Mouse (Mus musculus): ENCODE measurements around the gene Ssr2.

Ssr2 gene

DNA sequence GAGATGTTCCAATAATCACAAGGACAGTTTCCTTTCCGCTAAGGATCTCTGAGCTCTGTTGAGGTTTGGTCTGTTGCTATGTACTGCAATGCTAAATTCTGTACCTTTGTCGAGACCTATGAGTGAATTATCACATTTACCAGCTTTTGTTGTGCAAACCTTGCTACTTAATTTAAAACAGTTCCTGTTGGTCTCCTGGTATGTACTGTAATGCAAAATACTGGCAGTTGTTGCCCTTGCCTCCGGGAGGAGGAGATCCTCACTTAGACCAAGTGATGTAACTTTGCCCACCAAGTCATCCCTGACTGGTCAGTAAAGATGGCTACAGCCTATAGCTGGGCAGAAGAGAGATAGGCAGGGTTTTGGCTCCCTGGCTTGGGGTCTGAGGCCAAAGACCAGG, at the start of gene Ssr2:
Gene Ssr2 (plus strand): TSS at position 337 of the 400 bp plus-strand sequence.
- DNase-seq (ENCODE audit: extremely low read depth, insufficient read length, low spot score) = no peak

DNA sequence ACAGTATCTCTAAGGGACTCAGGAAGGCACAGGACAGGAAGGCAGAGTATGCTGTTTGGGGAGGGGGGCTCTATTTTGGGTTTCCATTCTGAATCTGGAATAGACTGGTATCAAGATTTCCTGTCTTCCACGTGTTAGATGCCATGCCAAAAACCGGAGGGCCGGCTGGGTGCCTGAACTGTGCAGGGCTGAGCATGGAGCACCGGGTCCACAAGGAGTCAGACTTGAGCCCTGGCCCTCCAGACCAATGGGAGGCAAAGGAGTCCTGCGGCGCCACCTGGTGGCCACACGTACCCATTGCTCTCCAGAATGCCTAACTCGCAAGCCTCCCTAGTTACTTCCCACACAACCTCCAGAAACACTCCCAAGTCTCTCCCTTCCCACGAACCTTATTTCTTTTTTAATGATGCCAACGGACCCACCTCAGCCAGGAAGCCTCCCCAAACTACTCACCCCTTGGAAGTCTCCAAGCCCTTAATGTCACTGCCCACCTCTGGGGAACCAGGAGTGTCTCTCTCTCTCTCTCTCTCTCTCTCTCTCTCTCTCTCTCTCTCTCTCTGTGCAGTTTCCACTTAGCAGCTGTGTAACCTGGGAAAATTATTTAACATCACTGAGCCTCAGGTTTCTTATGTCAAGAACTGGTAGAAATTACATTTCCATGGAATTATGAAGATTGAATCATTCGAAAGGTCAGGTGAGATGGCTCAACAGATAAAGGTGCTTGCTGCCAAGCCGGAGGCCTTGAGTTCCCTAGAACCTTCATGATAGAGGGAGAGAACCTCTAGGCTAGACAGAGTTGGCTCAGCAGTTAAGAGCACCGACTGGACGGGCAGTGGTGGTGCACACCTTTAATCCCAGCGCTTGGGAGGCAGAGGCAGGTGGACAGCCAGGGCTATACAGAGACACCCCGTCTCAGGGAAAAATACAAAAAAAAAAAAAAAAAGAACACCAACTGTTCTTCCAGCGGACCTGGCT, 49.2 kb upstream of the Ssr2 start:
- DNase-seq (ENCODE audit: extremely low read depth, insufficient read length, low spot score) = peak; percentile 77

GRCm38 (mm10) chr3:88527565-88527964, 48.1 kb upstream of the Ssr2 start:
- DNase-seq (ENCODE audit: extremely low read depth, insufficient read length, low spot score) = no peak

DNA sequence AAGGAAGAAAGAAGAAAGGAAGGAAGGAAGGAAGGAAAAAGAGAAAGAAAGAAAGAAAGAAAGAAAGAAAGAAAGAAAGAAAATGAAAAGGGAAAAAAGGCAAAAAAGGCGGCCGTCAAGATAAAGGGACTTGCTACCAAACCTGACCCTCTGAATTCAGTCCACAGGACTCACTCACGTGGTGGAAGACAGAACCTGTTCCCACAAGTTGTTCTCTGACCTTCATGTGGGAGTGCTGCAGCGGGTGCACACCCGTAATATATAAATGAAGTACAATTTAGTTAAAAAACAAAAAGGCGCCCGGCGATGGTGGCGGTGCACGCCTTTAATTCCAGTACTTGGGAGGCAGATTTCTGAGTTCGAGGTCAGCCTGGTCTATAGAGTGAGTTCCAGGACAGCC, 47.0 kb upstream of the Ssr2 start:
- DNase-seq (ENCODE audit: extremely low read depth, insufficient read length, low spot score) = no peak

DNA sequence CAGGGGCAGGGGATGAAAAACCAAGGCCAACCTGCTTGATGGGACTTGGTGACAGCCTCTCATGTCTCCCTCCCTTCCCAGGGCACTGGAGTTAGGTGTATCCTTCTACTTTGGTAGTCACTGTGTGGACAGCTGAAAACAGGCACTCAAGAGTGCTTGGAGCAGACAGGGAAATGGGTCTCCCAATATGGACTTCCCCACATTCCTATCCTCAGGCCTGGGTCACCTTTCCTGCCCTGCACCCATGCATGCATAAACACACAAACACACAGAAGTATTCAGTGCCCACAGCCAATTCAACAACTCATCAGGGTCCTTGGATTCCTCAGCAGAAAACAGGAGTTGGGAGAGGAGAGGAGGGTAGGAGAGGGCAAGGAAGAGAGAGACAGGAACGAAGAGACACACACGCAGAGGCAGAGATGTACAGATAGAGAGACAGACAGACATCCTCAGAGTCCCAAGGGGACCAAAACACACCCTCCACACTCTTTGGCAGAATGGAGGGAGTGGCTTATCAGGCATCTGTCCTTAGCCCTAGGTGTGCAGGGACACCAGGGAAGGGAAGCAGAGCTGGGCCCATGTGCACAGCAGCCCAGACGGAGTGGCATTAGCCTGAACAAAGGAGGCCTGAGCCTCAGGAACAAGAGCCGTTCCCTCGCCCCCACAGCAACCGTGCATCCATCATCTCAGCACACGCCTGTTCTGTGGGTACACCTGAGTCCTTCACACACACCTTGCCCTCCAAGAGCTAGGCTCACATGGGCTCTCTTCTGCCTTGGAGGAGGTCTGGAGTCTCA, 46.3 kb upstream of the Ssr2 start:
- DNase-seq (ENCODE audit: extremely low read depth, insufficient read length, low spot score) = no peak

DNA sequence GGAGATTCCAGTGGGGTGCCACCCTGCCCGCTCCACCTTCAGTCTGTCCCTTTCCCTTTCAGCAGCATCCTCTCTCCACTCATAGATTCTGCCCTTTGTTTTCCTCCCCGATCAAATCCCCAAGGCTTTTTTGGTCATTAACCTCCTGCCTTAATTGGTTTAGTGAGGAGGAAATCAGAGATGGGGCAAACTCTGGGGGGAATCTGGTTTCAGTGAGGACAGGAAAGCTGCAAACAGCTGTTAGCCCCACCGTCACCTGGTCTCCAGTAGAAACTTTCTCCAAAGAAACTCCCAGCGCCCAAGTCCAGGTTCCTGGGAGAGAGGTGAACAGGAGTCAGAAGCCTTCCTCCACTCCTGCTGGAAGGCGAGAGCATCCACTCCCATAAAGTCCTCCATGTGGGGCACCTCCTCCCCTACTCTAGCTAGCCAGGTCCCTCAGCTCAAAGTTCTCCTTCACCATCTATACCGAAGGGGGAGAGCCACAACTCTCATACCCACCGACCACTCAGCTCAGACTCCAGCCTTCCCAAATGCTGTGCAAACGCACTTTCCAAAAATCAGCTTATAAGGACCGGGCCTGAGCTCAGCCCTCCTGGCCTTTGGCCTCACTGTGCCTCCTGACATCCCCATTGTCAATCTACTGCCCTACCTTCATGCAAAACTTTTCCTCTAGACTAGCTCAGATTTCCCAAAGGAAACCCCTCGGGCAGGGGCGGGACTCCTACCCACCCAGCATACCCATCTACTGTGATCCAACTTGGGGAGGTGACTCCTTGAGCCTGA, 45.4 kb upstream of the Ssr2 start:
- no peak for DNase-seq (ENCODE audit: extremely low read depth, insufficient read length, low spot score)

DNA sequence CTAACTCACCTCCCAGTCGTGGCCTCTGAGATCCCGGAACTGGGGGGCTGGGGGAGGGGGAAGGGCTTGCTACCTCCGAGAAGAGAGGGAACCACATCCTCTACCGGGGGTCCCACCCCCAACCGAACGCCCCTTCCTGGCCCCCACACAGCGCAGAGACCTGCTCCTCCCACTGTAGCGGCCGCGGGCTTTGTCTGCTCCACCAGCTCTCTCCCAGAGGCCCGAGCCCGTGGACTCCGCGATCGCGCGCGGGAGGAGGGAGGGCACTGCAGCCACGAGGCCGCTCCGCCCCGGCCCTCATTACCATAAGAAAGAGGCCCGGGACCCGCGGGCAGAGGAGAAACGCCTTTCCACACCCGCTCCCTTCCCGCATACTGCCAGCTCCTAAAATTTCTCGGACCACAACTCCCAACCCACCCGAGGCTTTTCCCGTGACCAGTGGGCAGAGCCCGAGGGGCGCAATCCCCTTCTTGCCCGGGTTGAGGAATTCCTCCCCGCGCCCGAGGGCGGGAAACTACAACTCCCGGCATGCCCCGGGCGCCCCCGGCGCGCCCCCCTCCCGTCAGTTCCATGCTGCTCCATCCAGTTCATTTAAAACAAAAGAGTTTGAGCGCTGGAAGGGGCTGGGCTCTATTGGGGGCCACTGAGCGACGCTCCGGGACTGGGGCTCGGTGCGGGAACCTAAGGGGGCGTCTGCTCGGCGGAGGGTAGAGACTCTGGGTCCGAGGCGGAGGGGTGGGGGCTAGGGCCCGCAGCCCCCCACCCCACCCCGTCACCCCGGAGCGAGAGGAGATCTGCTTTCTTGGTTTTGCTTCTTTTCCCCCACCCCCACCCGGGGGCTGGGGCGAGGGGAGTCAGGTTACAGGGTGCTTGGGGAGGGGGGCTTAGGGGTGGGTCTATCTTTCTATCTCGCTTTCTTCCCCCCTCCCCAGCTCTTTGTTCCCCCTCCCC, 44.1 kb upstream of the Ssr2 start:
- DNase-seq (ENCODE audit: extremely low read depth, insufficient read length, low spot score) = peak; percentile 92

DNA sequence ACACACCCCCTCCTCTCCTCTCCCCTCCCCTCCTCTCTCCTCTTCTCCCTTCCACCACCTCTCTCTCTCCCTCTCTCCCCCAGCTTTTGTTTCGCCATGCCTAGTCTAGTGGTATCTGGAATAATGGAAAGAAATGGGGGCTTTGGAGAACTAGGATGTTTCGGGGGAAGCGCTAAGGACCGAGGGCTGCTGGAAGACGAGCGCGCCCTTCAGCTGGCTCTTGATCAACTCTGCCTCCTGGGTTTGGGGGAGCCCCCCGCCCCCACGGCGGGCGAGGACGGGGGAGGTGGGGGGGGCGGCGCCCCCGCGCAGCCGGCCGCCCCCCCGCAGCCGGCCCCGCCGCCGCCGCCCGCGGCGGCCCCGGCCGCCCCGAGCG, 43.4 kb upstream of the Ssr2 start, which contains the start of gene Mex3a:
Gene Mex3a (plus strand): TSS at position 97 of the 376 bp plus-strand sequence.
- DNase-seq (ENCODE audit: extremely low read depth, insufficient read length, low spot score) = no peak

- DNase-seq (ENCODE audit: extremely low read depth, insufficient read length, low spot score) = no peak
Measured at GRCm38 (mm10) chr3:88532689-88533511, 42.8 kb upstream of the Ssr2 start.

DNA sequence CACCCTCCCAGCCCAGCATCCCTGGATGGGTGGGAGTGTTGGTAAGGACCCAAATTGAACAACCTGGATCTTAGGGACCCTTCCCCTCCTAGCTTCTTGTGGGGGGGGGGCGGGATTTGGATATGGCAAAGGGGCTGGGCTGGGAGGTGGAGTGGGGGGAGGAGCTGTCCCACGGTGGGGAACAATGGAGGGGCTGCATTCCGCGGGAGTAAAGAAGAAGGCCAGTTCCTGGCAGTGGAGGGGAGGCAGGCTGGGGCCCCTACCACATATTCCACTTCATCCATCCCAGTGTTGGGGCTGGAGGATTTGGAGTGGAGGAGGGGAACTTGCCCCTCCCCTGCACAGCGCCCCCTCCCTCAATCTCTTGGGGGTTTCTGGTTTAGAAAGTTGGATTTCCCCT, 42.0 kb upstream of the Ssr2 start:
- no peak for DNase-seq (ENCODE audit: extremely low read depth, insufficient read length, low spot score)

GRCm38 (mm10) chr3:88535005-88535404, 40.7 kb upstream of the Ssr2 start:
- no peak for DNase-seq (ENCODE audit: extremely low read depth, insufficient read length, low spot score)

- no peak for DNase-seq (ENCODE audit: extremely low read depth, insufficient read length, low spot score)
Measured at GRCm38 (mm10) chr3:88535527-88535926, 40.1 kb upstream of the Ssr2 start.

DNA sequence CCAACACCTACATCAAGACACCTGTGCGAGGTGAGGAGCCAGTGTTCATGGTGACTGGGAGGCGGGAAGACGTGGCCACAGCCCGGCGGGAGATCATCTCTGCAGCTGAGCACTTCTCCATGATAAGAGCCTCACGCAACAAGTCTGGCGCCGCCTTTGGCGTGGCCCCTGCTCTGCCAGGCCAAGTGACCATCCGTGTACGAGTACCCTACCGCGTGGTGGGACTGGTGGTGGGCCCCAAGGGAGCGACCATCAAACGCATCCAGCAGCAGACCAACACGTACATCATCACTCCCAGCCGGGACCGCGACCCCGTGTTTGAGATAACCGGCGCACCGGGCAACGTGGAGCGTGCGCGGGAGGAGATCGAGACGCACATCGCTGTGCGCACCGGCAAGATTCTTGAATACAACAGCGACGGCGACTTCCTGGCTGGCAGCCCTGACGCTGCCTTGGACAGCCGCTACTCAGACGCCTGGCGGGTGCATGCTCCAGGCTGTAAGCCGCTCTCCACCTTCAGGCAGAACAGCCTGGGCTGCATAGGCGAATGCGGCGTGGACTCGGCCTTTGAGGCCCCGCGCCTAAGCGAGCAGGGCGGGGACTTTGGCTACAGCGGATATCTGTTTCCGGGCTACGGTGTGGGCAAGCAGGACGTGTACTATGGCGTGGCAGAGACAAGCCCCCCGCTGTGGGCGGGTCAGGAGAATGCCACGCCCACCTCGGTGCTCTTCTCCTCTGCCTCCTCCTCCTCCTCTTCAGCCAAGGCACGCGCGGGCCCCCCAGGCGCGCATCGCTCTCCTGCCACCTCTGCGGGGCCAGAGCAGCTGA, 39.4 kb upstream of the Ssr2 start:
- no peak for DNase-seq (ENCODE audit: extremely low read depth, insufficient read length, low spot score)

DNA sequence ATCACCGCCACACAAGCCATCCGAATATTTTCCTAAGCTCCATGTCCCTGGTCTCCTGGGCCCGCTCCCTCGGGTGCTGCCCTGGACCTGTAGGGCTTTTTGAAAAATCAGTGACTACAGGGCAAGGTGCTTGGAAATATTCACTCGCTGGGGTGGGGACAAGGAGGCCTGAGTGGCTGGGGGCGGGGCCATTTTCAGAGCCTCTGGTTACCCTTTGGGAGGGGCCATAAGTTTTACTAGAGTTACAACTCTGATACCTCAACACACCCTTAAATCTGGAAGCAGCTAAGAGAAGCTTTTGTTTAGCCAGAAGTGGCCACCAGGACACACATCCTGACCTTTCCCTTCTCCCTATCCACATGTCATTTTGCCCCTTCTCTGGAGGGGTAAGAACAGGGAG, 38.5 kb upstream of the Ssr2 start:
- DNase-seq (ENCODE audit: extremely low read depth, insufficient read length, low spot score) = no peak

GRCm38 (mm10) chr3:88538271-88539145, 37.2 kb upstream of the Ssr2 start:
- DNase-seq (ENCODE audit: extremely low read depth, insufficient read length, low spot score) = no peak

DNA sequence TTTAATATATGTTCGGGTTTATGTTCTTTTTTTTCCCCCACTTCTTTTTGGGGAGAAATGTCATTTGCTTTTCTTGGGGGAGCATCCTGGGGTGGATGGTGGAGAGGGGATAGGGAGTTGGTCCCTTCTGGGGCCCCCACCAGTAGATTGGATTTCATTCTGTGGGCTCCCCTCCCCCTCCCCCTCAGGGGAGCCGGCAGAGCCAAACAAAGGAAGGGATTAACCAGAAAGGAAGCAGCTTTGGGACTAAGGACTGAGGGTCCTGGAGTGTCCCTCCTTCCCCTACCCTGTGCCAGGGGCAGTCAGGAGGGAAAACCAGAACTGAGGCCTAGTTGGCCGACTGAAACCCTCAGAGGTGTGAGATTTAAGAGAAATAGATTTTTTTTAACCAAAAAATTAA, 36.3 kb upstream of the Ssr2 start:
- no peak for DNase-seq (ENCODE audit: extremely low read depth, insufficient read length, low spot score)

- DNase-seq (ENCODE audit: extremely low read depth, insufficient read length, low spot score) = no peak
Measured at GRCm38 (mm10) chr3:88540085-88540484, 35.6 kb upstream of the Ssr2 start.
